Mouse (Mus musculus) G1E (cell line): Measurements from ENCODE around the gene Foxo3.

Experiments
- CTCF ChIP-seq: IDR thresholded peaks from 2 replicates; pipeline ENCODE4 v1.5.1; 2012; ENCODE audit warnings: low read depth, low read length, inconsistent platforms, mixed read lengths
- GATA1 ChIP-seq: IDR thresholded peaks from 2 replicates; pipeline ENCODE4 v1.6.1; 2012; ENCODE audit warnings: borderline replicate concordance, low read length, inconsistent platforms, mixed read lengths
- GATA2 ChIP-seq: IDR thresholded peaks from 2 replicates; pipeline ENCODE4 v1.6.1; 2012; ENCODE audit warnings: low read depth, low read length, inconsistent platforms, borderline replicate concordance
- POLR2AphosphoS5 ChIP-seq: IDR thresholded peaks from 2 replicates; pipeline ENCODE4 v1.6.1; 2012; ENCODE audit warnings: low read depth, low read length, inconsistent platforms; ENCODE audit not compliant: insufficient replicate concordance

DNA sequence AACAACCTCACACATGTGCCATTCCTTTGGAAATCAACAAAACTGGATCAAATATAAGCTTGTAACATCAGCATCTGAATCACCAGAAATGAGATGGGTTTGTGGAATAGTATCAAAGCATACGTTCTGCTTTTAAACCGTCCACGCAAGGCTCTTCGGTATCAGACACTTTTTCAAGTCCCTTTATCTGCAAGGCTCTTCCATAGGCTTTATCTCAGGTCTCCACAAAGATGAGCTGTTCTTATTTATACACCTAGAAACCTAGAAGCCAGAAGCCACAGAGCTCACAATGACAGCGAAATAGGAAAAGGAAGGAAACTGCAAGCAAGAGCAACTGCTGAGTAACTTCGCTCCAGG, 3.2 kb downstream of the Foxo3 start:
- no peak for TF ChIP-seq CTCF
- no peak for TF ChIP-seq POLR2AphosphoS5
- TF ChIP-seq GATA2, result no peak
- TF ChIP-seq GATA1, result no peak
